Mouse (Mus musculus) limb, embryonic 10.5 days (tissue): ENCODE results near the gene Rgs9. TPM values are rescaled to one million over a fixed set of nuclear protein-coding genes. Genes with fewer than 3 reads are reported as not detected.

ENCODE experiments used
- DNase-seq: peaks from one replicate; pipeline ENCODE4 v3.0.0-alpha.2; 2017; ENCODE audit warnings: low spot score
- H3K27ac ChIP-seq: fragments of 300-500 bp; sonication (generic); 2 replicates; pipeline ENCODE4 v1.5.1; 2016; ENCODE audit warnings: mild to moderate bottlenecking
- H3K27me3 ChIP-seq: fragments of 300-500 bp; sonication (generic); 2 replicates; pipeline ENCODE4 v1.6.1; 2016; ENCODE audit warnings: low read depth, mild to moderate bottlenecking; ENCODE audit not compliant: poor library complexity, severe bottlenecking
- H3K36me3 ChIP-seq: fragments of 300-500 bp; sonication (generic); 2 replicates; pipeline ENCODE4 v1.6.1; 2016; ENCODE audit warnings: mild to moderate bottlenecking, moderate library complexity
- H3K4me1 ChIP-seq: fragments of 300-500 bp; sonication (generic); 2 replicates; pipeline ENCODE4 v1.6.1; 2016
- H3K4me3 ChIP-seq: fragments of 300-500 bp; sonication (generic); 2 replicates; pipeline ENCODE4 v1.5.1; 2016; ENCODE audit warnings: mild to moderate bottlenecking, moderate library complexity
- H3K9me3 ChIP-seq: fragments of 300-500 bp; sonication (generic); replicated peaks from 2 replicates; pipeline ENCODE4 v1.6.1; 2016; ENCODE audit warnings: mild to moderate bottlenecking
- WGBS: fragments of 180-500 bp; shearing (Covaris S2); methylation state at CpG from one replicate; pipeline ENCODE4 v1.1.7; 2016; 5-methylcytosine and 5-hydroxymethylcytosine counted together
- polyA plus RNA-seq: library from polyadenylated mRNA; unstranded; fragments of >200 nt; fragmentation: Nextera tagmentation; extraction: Ambion mirVana; gene quantifications from 2 replicates; pipeline ENCODE4 v1.2.1, GENCODE M21; 2016

Rgs9 gene
- polyA plus RNA-seq, 1 experiment from 2014 or later, result 4.2 TPM

GRCm38 (mm10) chr11:109175376-109175969 is 122.5 kb downstream of the Rgs9 start:
- Histone ChIP-seq H3K27me3 (no peaks in the 10 kb centered on the region), H3K4me3 (no peak overlapping the region), H3K36me3 (no peaks in the 10 kb centered on the region), H3K9me3 (0 out of 2 replicates have a peak, but pooled peaks cover 3% of the 10 kb centered on the region), H3K27ac (no peak overlapping the region), H3K4me1 (peaks cover 5% of the 10 kb centered on the region)
- 75% methylated on average over 8 of the region's 8 CpGs for WGBS
- no peak for DNase-seq

Other genes with a start within 250 kb of the Rgs9 start
- not detected in 2 replicates for gene E030025P04Rik, start 153.8 kb downstream of the Rgs9 start, polyA plus RNA-seq
- 20.1 and 20.6 TPM in 2 replicates for gene Gna13, start 64.7 kb upstream of the Rgs9 start, polyA plus RNA-seq
- not detected in 2 replicates for gene 9930022D16Rik, start 115.8 kb upstream of the Rgs9 start, polyA plus RNA-seq
- 43.1 and 46.2 TPM in 2 replicates for gene Amz2, start 127.8 kb upstream of the Rgs9 start, polyA plus RNA-seq
- 1.5 and 1.7 TPM in 2 replicates for gene Arsg, start 175.2 kb upstream of the Rgs9 start, polyA plus RNA-seq
- gene Slc16a6, start 175.5 kb upstream of the Rgs9 start, polyA plus RNA-seq, result 4.7 and 5.1 TPM in 2 replicates